Mouse (Mus musculus) limb, embryonic 13.5 days (tissue): ENCODE measurements around the gene Arhgap23. TPM values are rescaled to one million over a fixed set of nuclear protein-coding genes. Genes with fewer than 3 reads are reported as not detected.

Experiments
- ATAC-seq: fragments of 200-750 bp; cut with Nextera tagmentation; 2 replicates; pipeline ENCODE4 v1.8.0; 2017; ENCODE audit warnings: low read depth, moderate number of reproducible peaks, moderate TSS enrichment; ENCODE audit not compliant: low FRiP score
- H3K27ac ChIP-seq: fragments of 300-500 bp; sonication (generic); 2 replicates; pipeline ENCODE4 v1.5.1; 2015; ENCODE audit warnings: inconsistent platforms, mild to moderate bottlenecking, moderate library complexity
- H3K27me3 ChIP-seq: fragments of 300-500 bp; sonication (generic); 2 replicates; pipeline ENCODE4 v1.6.1; 2015; ENCODE audit warnings: mild to moderate bottlenecking, inconsistent platforms
- H3K36me3 ChIP-seq: fragments of 300-500 bp; sonication (generic); 2 replicates; pipeline ENCODE4 v1.6.1; 2015; ENCODE audit warnings: inconsistent platforms, mild to moderate bottlenecking, moderate library complexity
- H3K4me1 ChIP-seq: fragments of 300-500 bp; sonication (generic); 2 replicates; pipeline ENCODE4 v1.6.1; 2015; ENCODE audit warnings: inconsistent platforms
- H3K4me2 ChIP-seq: fragments of 300-500 bp; sonication (generic); replicated peaks from 2 replicates; pipeline ENCODE4 v1.6.1; 2015; ENCODE audit warnings: inconsistent platforms, mild to moderate bottlenecking, moderate library complexity
- H3K4me3 ChIP-seq: fragments of 300-500 bp; sonication (generic); 2 replicates; pipeline ENCODE4 v1.5.1; 2015; ENCODE audit warnings: moderate library complexity, mild to moderate bottlenecking, inconsistent platforms
- H3K9ac ChIP-seq: fragments of 300-500 bp; sonication (generic); 2 replicates; pipeline ENCODE4 v1.6.1; 2015; ENCODE audit warnings: mild to moderate bottlenecking, inconsistent platforms
- H3K9me3 ChIP-seq: fragments of 300-500 bp; sonication (generic); 2 replicates; pipeline ENCODE4 v1.6.1; 2016; ENCODE audit warnings: inconsistent platforms
- WGBS: fragments of 180-500 bp; shearing (Covaris S2); methylation state at CpG from one replicate; pipeline ENCODE4 v1.1.7; 2015; 5-methylcytosine and 5-hydroxymethylcytosine counted together
- polyA plus RNA-seq: library from polyadenylated mRNA; unstranded; fragments of >200 nt; fragmentation: Nextera tagmentation; extraction: Ambion mirVana; gene quantifications from 2 replicates; pipeline ENCODE4 v1.2.1, GENCODE M21; 2015

Gene Arhgap23
- polyA plus RNA-seq, 1 experiment from 2014 or later = 7.2 TPM

DNA sequence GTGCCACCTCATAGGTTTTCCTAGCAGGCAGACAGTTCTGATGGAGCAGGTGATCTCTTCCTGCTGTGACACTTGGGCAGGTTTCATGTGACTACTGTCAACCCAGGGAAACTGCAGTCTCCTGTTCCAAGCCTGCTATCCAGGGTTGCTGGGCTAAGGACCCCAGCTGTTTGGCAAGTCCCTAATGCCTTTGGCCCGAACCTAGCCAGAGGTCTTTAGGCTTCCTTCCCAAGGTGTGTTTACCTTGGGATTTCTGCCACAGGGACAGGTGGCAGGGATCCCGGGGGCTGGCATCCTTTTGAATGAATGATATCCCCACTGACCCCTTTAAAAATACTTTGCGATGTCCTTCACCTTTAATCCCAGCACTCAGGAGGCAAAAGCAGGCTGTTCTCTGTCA, 7.9 kb upstream of the Arhgap23 start:
- 74% methylated on average over 3 of the region's 3 CpGs for WGBS
- Histone ChIP-seq H3K9me3 (no peaks in the 10 kb centered on the region), H3K4me1 (peaks cover 47% of the 10 kb centered on the region), H3K4me2 (peak overlapping the region; percentile 98), H3K4me3 (no peak overlapping the region), H3K36me3 (no peaks in the 10 kb centered on the region), H3K27me3 (peaks cover 14% of the 10 kb centered on the region; the same call in 1 of the 2 replicates), H3K27ac (peak overlapping the region; percentile 63; the same call in 1 of the 2 replicates), H3K9ac (no peak overlapping the region; the same call in 1 of the 2 replicates)
- no peak for ATAC-seq

DNA sequence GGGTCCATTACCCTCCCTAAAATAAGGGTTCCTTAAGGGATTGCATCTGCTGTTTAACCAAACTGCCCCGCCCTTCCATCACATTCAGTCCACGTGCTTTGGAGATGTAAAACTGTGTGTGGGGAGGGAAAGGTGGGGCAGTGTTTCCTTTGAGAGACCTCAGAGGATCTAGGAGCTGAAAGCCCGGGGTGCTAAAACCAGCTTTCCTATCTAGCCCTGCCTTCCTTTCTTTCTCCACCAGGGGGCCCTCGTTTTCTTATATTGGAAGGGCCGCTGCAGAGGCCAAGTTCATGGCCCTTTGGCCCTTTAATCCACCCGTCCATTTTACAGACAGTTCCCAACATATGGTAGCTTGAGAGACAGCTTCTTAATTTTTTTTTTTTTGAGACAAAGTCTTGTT, 7.2 kb upstream of the Arhgap23 start:
- 2% methylated on average over 6 of the region's 6 CpGs for WGBS
- Histone ChIP-seq H3K9ac (no peak overlapping the region), H3K27ac (no peak overlapping the region), H3K4me2 (no peak overlapping the region), H3K9me3 (no peaks in the 10 kb centered on the region), H3K36me3 (no peaks in the 10 kb centered on the region), H3K4me3 (no peak overlapping the region), H3K4me1 (peaks cover 53% of the 10 kb centered on the region), H3K27me3 (peaks cover 14% of the 10 kb centered on the region; the same call in 1 of the 2 replicates)
- ATAC-seq = no peak

DNA sequence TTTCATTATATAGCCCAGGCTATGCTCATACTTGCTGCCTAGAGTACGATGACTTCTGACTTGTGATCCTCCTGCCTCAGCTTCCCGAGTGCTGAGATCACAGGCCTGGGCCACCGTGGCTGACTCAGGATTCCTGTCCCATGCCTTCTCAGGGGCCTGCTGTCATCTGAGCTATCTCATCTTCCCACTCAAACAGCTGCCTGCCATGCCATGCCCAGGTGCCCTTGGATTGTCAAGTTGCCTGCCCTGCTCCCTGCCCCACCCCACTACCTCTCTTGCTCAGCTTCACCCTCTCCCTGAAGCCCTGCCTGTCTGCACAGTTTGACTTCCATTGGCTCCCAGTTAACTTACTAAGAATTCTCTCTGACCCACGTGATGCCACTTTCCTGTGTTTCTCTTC, 4.4 kb upstream of the Arhgap23 start:
- H3K27ac ChIP-seq = no peak overlapping the region
- peaks cover 4% of the 10 kb centered on the region; the same call in 1 of the 2 replicates for H3K27me3 ChIP-seq
- no peak overlapping the region for H3K9ac ChIP-seq
- no peak for ATAC-seq
- H3K4me3 ChIP-seq = no peak overlapping the region
- H3K4me1 ChIP-seq = peaks cover 39% of the 10 kb centered on the region
- no peak overlapping the region for H3K4me2 ChIP-seq
- H3K36me3 ChIP-seq = no peaks in the 10 kb centered on the region
- no peaks in the 10 kb centered on the region for H3K9me3 ChIP-seq
- WGBS = 80% methylated on average over 4 of the region's 4 CpGs

DNA sequence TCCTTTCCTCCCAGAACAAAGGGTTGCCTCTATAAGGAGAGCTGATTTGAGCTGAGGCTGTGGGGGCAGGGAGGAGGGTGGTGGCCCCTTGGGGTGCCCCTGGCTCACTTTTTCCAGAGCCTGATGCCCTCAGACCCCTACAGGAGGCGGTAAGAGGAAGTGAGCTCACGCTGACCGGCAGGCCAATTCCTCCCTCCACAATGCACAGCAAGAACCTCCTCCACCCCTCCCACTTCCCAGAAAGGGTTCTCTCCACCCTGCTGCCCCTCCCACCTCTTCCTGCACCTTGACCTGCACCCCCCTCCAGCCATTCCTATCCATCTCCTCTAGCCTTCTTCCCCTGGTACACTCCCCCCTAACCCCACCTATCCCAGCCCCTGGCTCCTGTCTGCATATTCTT, 3.2 kb upstream of the Arhgap23 start:
- no peaks in the 10 kb centered on the region for H3K36me3 ChIP-seq
- no peak overlapping the region for H3K4me3 ChIP-seq
- no peak for ATAC-seq
- no peak overlapping the region for H3K4me2 ChIP-seq
- peaks cover 39% of the 10 kb centered on the region for H3K4me1 ChIP-seq
- H3K27ac ChIP-seq = no peak overlapping the region
- 22% methylated on average over 3 of the region's 3 CpGs for WGBS
- H3K9ac ChIP-seq = no peak overlapping the region
- H3K27me3 ChIP-seq = no peaks in the 10 kb centered on the region
- H3K9me3 ChIP-seq = no peaks in the 10 kb centered on the region

DNA sequence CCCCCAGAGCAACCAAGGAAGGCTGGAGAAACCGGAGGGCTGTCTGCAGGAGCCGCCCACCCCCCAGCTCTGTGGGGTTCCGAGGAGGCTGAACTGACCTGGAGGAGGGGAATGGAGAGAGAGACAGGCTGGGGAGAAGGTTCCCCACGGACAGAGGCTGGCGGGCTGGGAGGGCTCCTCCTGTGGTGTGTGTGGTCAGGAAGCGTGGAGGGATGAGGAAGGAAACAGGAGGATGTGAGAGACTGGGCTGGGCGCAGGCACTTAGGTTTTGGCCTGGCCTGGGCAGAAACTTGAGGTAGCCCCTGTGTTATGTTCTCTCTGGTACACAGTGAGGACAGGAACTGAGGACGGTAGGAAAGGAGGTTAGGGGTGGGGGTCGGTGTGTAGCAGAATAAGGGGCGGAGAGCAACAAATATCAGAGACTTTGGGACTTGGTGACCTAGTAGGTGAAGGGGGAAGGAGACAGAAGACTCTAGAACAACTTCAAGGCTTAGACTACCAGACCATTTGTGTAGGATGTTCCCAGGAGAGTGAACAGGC, 2.5 kb upstream of the Arhgap23 start:
- H3K4me2 ChIP-seq = no peak overlapping the region
- WGBS = 41% methylated on average over 10 of the region's 10 CpGs
- H3K9ac ChIP-seq = 0 out of 2 replicates have a peak overlapping the region, but pooled peaks have one; percentile 4
- no peaks in the 10 kb centered on the region for H3K27me3 ChIP-seq
- H3K9me3 ChIP-seq = no peaks in the 10 kb centered on the region
- ATAC-seq = no peak
- peaks cover 39% of the 10 kb centered on the region for H3K4me1 ChIP-seq
- H3K36me3 ChIP-seq = no peaks in the 10 kb centered on the region
- H3K4me3 ChIP-seq = no peak overlapping the region
- no peak overlapping the region for H3K27ac ChIP-seq

DNA sequence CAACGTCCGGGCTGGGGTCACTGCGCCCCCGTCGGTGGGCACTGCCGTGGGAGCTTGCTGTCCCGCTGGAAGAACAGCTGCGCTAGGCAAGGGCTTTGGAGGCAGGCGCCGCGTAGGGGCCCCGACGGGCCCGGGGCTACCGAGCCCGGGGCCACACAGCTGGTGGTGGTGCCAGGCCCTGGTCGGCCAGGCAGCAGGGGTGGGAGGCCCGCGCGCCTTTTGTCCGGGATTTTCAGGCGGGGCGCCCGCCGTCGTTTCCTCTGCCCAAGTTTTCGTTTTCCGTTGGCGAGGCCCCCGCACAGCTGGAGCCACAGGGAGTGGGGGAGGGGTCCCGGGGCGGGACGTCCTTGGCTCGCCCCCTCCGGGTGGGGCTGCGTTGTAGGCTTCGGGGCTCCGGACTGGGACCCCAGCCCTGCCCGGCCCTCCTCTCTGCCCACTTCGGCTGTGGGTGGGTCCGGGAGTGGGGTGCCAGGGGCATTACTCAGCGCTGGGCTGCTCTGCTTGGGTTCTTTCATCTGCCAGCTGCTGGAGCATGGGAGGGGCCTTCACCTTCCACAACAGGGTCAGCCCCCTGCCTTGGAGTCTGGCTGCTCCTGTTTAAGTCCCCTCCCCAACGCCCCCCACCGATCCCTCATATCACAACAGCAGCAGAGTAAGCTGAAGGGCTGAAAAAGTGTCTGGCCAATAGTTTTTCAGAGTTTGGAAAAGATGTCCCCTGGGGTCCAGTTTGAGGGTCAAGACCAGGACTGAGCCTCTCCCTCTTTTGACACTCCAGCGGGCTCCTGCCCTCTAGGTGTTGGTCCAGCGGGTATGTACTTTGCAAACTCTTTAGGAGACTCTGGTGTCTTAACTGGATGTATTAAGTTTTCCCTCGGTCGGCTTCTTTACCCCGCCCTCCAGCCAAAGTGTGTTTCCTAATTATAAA, 641 bp downstream of the Arhgap23 start:
- Histone ChIP-seq H3K9ac (peak overlapping the region; percentile 86), H3K4me2 (peak overlapping the region; percentile 71), H3K27ac (peak overlapping the region; percentile 84), H3K27me3 (no peaks in the 10 kb centered on the region), H3K36me3 (no peaks in the 10 kb centered on the region), H3K4me1 (peaks cover 56% of the 10 kb centered on the region), H3K9me3 (no peaks in the 10 kb centered on the region), H3K4me3 (peak overlapping the region; percentile 91)
- 2% methylated on average over 49 of the region's 49 CpGs for WGBS
- peak; percentile 75 for ATAC-seq

DNA sequence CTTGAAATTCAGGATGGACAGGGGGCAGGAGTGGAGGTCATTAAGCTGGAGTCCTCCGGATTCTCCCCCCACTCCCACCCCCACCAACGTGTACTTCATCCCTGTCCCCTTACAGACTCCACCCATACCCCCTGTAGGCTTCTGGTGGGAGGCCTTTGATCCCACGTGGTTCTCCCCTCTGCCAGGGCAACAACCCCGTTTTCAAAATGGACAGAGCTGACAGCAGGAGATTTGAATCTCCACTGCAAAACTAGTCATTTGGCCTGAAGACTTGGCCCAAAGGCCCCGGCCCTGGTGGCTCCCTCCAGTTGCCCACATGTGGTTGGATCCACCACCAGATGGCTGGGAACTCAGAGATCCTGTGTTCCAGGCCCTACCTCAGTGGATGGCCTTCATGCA, 1.3 kb downstream of the Arhgap23 start:
- H3K4me2 ChIP-seq = peak overlapping the region; percentile 71
- peak overlapping the region; percentile 91 for H3K4me3 ChIP-seq
- no peaks in the 10 kb centered on the region for H3K36me3 ChIP-seq
- H3K4me1 ChIP-seq = peaks cover 56% of the 10 kb centered on the region
- H3K27me3 ChIP-seq = no peaks in the 10 kb centered on the region
- H3K9ac ChIP-seq = peak overlapping the region; percentile 86
- H3K9me3 ChIP-seq = no peaks in the 10 kb centered on the region
- ATAC-seq = no peak
- WGBS = 5% methylated on average over 5 of the region's 5 CpGs
- H3K27ac ChIP-seq = no peak overlapping the region

DNA sequence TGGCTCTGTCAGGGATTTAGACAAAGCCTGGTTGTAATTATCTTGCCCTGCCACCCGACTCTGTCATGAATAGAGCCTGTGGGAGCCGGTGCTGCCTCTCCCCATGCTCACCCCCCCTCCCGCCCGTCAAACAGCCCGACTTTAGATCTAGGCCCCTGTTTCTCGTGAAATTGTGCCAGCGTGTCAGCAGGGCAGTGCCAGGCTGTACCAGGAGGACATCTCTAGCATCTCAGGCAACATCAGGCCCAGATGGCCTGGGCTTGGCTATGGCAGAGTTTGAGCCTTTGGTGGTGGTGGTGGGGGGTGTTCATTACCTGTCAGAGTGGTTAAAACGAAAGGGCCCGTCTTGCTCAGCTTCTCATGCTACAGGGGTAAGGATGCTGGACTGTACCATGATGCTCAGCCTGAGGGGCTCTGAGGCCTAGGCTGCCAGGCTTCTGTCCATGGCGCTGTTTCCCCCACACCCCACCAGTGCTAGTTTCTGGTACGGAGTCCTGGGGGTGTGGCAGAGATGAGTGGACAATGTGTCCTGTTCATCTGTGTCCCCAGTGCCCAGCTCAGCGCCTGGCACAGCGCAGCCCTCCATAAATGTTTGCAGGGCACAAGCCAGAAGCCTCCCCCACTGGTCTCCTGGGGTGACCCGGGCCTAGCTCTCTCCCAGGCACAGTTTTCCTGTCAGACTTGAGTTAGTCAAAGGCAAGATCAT, 3.7 kb downstream of the Arhgap23 start:
- no peak for ATAC-seq
- 51% methylated on average over 14 of the region's 14 CpGs for WGBS
- Histone ChIP-seq H3K27me3 (no peaks in the 10 kb centered on the region), H3K4me3 (no peak overlapping the region), H3K4me1 (peaks cover 61% of the 10 kb centered on the region), H3K4me2 (no peak overlapping the region), H3K9me3 (no peaks in the 10 kb centered on the region), H3K36me3 (no peaks in the 10 kb centered on the region), H3K9ac (0 out of 2 replicates have a peak overlapping the region, but pooled peaks have one; percentile 5), H3K27ac (no peak overlapping the region)

DNA sequence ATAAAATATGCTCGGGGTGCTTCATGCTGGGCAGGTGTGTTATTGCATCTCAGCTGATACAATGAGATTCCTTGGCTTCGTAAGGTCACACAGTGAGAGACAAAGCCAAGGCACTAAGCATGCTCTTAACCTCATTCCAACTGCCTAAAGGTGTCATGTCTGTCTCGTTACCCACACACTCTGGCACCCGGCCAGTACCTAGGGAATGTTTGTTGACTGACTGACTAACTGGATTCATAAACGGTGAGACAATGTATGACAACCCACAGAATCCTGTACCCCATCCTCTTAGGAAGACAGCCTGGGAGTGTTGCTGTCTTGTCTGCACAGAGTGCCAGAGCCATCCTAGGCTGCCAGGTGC, 4.2 kb downstream of the Arhgap23 start:
- Histone ChIP-seq H3K4me3 (no peak overlapping the region), H3K9ac (no peak overlapping the region), H3K4me1 (peaks cover 66% of the 10 kb centered on the region), H3K9me3 (no peaks in the 10 kb centered on the region), H3K27ac (no peak overlapping the region), H3K36me3 (no peaks in the 10 kb centered on the region), H3K4me2 (no peak overlapping the region), H3K27me3 (no peaks in the 10 kb centered on the region)
- ATAC-seq = no peak
- 66% methylated on average over 5 of the region's 5 CpGs for WGBS

DNA sequence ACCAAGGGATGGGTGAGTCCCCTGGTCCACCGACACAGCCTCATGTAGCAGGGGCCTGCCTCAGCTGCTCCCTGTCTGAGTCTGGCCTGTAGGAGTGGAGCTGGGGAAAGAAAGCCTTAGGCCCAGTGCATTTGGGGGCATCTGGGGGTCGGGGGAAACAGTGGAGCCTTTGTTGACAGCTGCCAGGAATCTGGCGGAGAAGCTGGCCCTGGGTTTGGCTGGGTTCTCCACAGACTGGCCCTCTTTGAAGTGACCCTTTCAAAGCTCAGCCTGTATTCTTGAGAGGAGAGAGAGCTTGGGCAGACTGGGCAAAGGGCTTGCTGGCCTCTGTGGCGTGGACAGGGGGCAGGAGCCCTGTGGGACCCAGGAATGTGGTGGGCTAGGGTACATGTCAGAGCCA, 7.2 kb downstream of the Arhgap23 start:
- WGBS = 52% methylated on average over 4 of the region's 4 CpGs
- Histone ChIP-seq H3K36me3 (no peaks in the 10 kb centered on the region), H3K27ac (peak overlapping the region; percentile 70), H3K4me3 (no peak overlapping the region), H3K27me3 (no peaks in the 10 kb centered on the region), H3K4me2 (0 out of 2 replicates have a peak overlapping the region, but pooled peaks have one; percentile 14), H3K9me3 (no peaks in the 10 kb centered on the region), H3K9ac (peak overlapping the region; percentile 43; the same call in 1 of the 2 replicates), H3K4me1 (peaks cover 52% of the 10 kb centered on the region)
- ATAC-seq = peak; percentile 42; the same call in 1 of the 2 replicates

DNA sequence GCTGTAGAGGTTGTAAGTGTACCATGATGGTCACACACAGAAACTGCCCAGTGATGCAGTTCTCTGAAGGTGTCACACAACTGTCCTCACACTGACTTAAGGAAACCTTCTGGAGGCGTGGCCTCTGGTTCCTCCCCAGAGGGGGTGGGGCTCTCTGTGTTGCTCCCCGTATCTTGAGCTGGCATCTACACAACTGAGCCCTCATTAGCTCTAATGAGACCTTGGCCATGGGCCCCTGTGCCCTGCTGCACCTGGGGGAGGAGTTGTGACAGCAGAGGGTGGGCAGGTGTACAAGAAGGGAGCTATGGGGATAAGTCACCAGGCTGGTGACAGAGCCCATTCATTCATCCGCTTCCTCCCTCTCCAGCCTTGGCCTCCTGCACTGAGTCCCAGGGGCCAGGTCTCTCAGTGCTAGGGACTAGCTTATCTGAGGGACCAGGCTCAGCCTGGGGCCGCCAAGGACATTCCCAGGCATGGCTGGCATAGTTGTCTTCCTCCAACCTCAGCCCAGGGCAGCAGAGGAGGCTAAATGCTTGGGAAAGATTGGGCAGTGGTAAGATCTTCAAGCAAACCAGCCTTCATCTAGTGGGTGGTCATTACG, 8.9 kb downstream of the Arhgap23 start:
- ATAC-seq = no peak
- Histone ChIP-seq H3K9ac (no peak overlapping the region), H3K9me3 (no peaks in the 10 kb centered on the region), H3K27ac (peak overlapping the region; percentile 22; the same call in 1 of the 2 replicates), H3K4me3 (no peak overlapping the region), H3K4me2 (no peak overlapping the region), H3K4me1 (peaks cover 51% of the 10 kb centered on the region), H3K27me3 (no peaks in the 10 kb centered on the region), H3K36me3 (no peaks in the 10 kb centered on the region)
- WGBS = 61% methylated on average over 5 of the region's 5 CpGs
